Mouse (Mus musculus) neural tube, embryonic 11.5 days (tissue): ENCODE measurements around the gene Tmem176b. TPM values are rescaled to one million over a fixed set of nuclear protein-coding genes. Genes with fewer than 3 reads are reported as not detected.

Source experiments
- ATAC-seq: fragments of 200-750 bp; cut with Nextera tagmentation; 2 replicates; pipeline ENCODE4 v1.8.0; 2017; ENCODE audit warnings: moderate number of reproducible peaks, mild to moderate bottlenecking, moderate TSS enrichment, moderate library complexity; ENCODE audit not compliant: insufficient read depth, low FRiP score, low TSS enrichment
- DNase-seq: peaks from one replicate; pipeline ENCODE4 v3.0.0-alpha.2; 2015; ENCODE audit warnings: low spot score
- H3K27ac ChIP-seq: fragments of 300-500 bp; sonication (generic); 2 replicates; pipeline ENCODE4 v1.5.1; 2014; ENCODE audit warnings: low read depth, mild to moderate bottlenecking, low read length
- H3K27me3 ChIP-seq: fragments of 300-500 bp; sonication (generic); 2 replicates; pipeline ENCODE4 v1.6.1; 2014; ENCODE audit warnings: mild to moderate bottlenecking, low read length, mixed read lengths; ENCODE audit not compliant: control insufficient read depth, insufficient read depth
- H3K36me3 ChIP-seq: fragments of 300-500 bp; sonication (generic); 2 replicates; pipeline ENCODE4 v1.6.1; 2014; ENCODE audit warnings: mild to moderate bottlenecking, low read length, moderate library complexity, mixed read lengths; ENCODE audit not compliant: control insufficient read depth, insufficient read depth
- H3K4me1 ChIP-seq: fragments of 300-500 bp; sonication (generic); 2 replicates; pipeline ENCODE4 v1.6.1; 2014; ENCODE audit warnings: low read length, mixed read lengths; ENCODE audit not compliant: control insufficient read depth, insufficient read depth
- H3K4me2 ChIP-seq: fragments of 300-500 bp; sonication (generic); 2 replicates; pipeline ENCODE4 v1.6.1; 2014; ENCODE audit warnings: low read depth, mild to moderate bottlenecking, moderate library complexity
- H3K4me3 ChIP-seq: fragments of 300-500 bp; sonication (generic); 2 replicates; pipeline ENCODE4 v1.5.1; 2014; ENCODE audit warnings: low read depth, low read length
- H3K9ac ChIP-seq: fragments of 300-500 bp; sonication (generic); 2 replicates; pipeline ENCODE4 v1.6.1; 2014; ENCODE audit warnings: mild to moderate bottlenecking, low read length
- H3K9me3 ChIP-seq: fragments of 300-500 bp; sonication (generic); 2 replicates; pipeline ENCODE4 v1.6.1; 2016; ENCODE audit warnings: low read length; ENCODE audit not compliant: control insufficient read depth
- WGBS: fragments of 180-500 bp; shearing (Covaris S2); extraction: QIAGEN DNeasy Blood & Tissue Kit; methylation state at CpG from one replicate; pipeline ENCODE4 v1.1.7; 2014; 5-methylcytosine and 5-hydroxymethylcytosine counted together
- polyA plus RNA-seq: library from polyadenylated mRNA; unstranded; fragments of >200 nt; fragmentation: Nextera tagmentation; extraction: Ambion mirVana; gene quantifications from 2 replicates; pipeline ENCODE4 v1.2.1, GENCODE M21; 2014

Gene Tmem176b
- polyA plus RNA-seq, 1 experiment from 2014 or later, result 49.0 TPM

- H3K36me3 ChIP-seq, result no peaks in the 10 kb centered on the region
- no peak overlapping the region for H3K4me2 ChIP-seq
- no peaks in the 10 kb centered on the region for H3K27me3 ChIP-seq
- DNase-seq (no peak), ATAC-seq (no peak)
- H3K27ac ChIP-seq, result no peak overlapping the region
- 90% methylated on average over 5 of the region's 5 CpGs for WGBS
- H3K4me3 ChIP-seq, result no peak overlapping the region
- H3K4me1 ChIP-seq, result no peaks in the 10 kb centered on the region
- H3K9me3 ChIP-seq, result no peaks in the 10 kb centered on the region
- no peak overlapping the region for H3K9ac ChIP-seq
These were observed 5.2 kb downstream of the Tmem176b start for GRCm38 (mm10) chr6:48836146-48836545.

DNA sequence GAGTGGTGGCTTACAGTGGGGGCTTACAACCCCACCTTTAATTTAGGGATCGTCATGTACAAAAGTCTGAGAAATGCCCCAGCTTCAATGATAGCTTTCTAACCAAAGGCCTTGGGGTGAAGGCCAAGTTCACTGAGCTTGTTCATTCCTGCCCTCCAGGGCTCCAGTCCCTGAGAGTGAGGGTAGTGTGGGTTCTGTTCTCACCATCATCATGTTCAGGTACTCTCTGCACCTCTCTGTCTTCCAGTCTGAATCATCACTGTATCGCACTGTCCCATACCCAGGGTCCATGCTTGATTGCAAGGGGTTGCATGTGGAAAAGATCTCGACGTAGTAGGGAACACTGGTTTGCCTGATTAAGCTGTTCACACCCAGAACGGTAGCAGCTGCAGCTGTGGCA, 6.1 kb downstream of the Tmem176b start:
- Histone ChIP-seq H3K9me3 (no peaks in the 10 kb centered on the region), H3K4me1 (no peaks in the 10 kb centered on the region), H3K36me3 (no peaks in the 10 kb centered on the region), H3K4me3 (no peak overlapping the region), H3K27me3 (no peaks in the 10 kb centered on the region), H3K4me2 (no peak overlapping the region), H3K27ac (no peak overlapping the region), H3K9ac (no peak overlapping the region)
- 92% methylated on average over 5 of the region's 5 CpGs for WGBS
- DNase-seq (no peak), ATAC-seq (no peak)

- Histone ChIP-seq H3K27me3 (no peaks in the 10 kb centered on the region), H3K4me2 (no peak overlapping the region), H3K27ac (no peak overlapping the region), H3K4me3 (no peak overlapping the region), H3K9me3 (no peaks in the 10 kb centered on the region), H3K4me1 (no peaks in the 10 kb centered on the region), H3K9ac (no peak overlapping the region), H3K36me3 (no peaks in the 10 kb centered on the region)
- DNase-seq, result no peak
- WGBS, result 92% methylated on average over 4 of the region's 4 CpGs
- no peak for ATAC-seq
These were observed 7.8 kb downstream of the Tmem176b start for GRCm38 (mm10) chr6:48833515-48833914.

GRCm38 (mm10) chr6:48832426-48832825, 8.9 kb downstream of the Tmem176b start:
- Histone ChIP-seq H3K4me3 (no peak overlapping the region), H3K9me3 (no peaks in the 10 kb centered on the region), H3K9ac (no peak overlapping the region), H3K36me3 (no peaks in the 10 kb centered on the region), H3K27ac (no peak overlapping the region), H3K4me1 (no peaks in the 10 kb centered on the region), H3K4me2 (no peak overlapping the region), H3K27me3 (no peaks in the 10 kb centered on the region)
- WGBS, result 91% methylated on average over 1 of the region's 1 CpGs
- no peak for DNase-seq
- ATAC-seq, result no peak

- H3K9me3 ChIP-seq, result no peaks in the 10 kb centered on the region
- H3K4me1 ChIP-seq, result no peaks in the 10 kb centered on the region
- H3K27ac ChIP-seq, result no peak overlapping the region
- H3K27me3 ChIP-seq, result no peaks in the 10 kb centered on the region
- no peak overlapping the region for H3K9ac ChIP-seq
- ATAC-seq (no peak), DNase-seq (no peak)
- 85% methylated on average over 5 of the region's 5 CpGs for WGBS
- no peak overlapping the region for H3K4me3 ChIP-seq
- no peak overlapping the region for H3K4me2 ChIP-seq
- H3K36me3 ChIP-seq, result no peaks in the 10 kb centered on the region
These were observed 10.2 kb downstream of the Tmem176b start for GRCm38 (mm10) chr6:48831141-48831540.

DNA sequence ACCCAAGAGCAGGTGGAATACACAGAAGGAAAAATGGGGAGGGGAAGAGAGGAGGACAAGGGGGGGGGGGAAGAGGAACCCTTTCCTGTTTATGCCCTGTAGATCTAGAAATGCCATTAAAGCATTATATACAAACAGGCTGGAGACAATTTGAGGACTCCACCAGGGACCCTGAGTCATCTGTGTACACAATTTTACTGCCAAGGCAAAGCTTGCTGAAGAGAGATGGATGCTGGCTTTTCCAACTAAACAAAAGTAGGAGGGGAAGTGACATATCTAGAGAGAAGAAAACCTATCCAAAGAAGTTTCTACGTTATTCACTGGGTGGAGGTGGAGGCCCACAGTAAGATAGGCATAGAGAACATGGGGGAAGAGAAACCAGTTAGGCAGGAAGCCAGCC, 11.1 kb downstream of the Tmem176b start:
- ATAC-seq (no peak), DNase-seq (no peak)
- H3K36me3 ChIP-seq, result no peaks in the 10 kb centered on the region
- no peaks in the 10 kb centered on the region for H3K4me1 ChIP-seq
- no peak overlapping the region for H3K4me2 ChIP-seq
- no peak overlapping the region for H3K27ac ChIP-seq
- no peak overlapping the region for H3K4me3 ChIP-seq
- no peak overlapping the region for H3K9ac ChIP-seq
- H3K9me3 ChIP-seq, result no peaks in the 10 kb centered on the region
- 80% methylated on average over 1 of the region's 1 CpGs for WGBS
- no peaks in the 10 kb centered on the region for H3K27me3 ChIP-seq

- Histone ChIP-seq H3K4me2 (no peak overlapping the region), H3K4me1 (no peaks in the 10 kb centered on the region), H3K9ac (no peak overlapping the region), H3K9me3 (no peaks in the 10 kb centered on the region), H3K27me3 (no peaks in the 10 kb centered on the region), H3K4me3 (no peak overlapping the region), H3K36me3 (no peaks in the 10 kb centered on the region), H3K27ac (no peak overlapping the region)
- DNase-seq (no peak), ATAC-seq (no peak)
These were observed 11.6 kb downstream of the Tmem176b start for GRCm38 (mm10) chr6:48829651-48830050.

GRCm38 (mm10) chr6:48828976-48829375, 12.3 kb downstream of the Tmem176b start:
- Histone ChIP-seq H3K9me3 (no peaks in the 10 kb centered on the region), H3K27ac (no peak overlapping the region)
- WGBS, result 74% methylated on average over 1 of the region's 1 CpGs

DNA sequence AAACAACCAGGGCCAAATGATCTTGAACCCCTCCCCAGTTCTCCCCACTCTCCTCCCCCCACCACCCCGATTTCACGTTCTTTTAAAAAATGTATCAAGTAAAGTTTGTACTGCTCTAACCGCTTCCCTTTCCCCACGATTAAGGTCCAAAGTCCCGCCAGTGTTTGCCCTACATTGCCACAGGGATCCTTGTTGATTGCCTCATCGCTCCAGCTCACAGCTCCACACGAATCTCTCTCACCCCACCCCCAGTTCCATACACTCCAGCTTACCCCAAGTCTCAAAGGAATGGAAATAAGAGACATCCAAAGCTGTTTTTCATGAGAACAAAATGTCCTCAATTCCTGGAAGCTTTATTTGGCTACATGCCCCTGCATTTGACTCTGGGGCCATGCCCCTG, 16.3 kb downstream of the Tmem176b start:
- Histone ChIP-seq H3K36me3 (no peaks in the 10 kb centered on the region), H3K9me3 (no peaks in the 10 kb centered on the region), H3K4me2 (no peak overlapping the region), H3K4me1 (no peaks in the 10 kb centered on the region), H3K27ac (no peak overlapping the region), H3K27me3 (no peaks in the 10 kb centered on the region), H3K9ac (no peak overlapping the region), H3K4me3 (no peak overlapping the region)
- no peak for ATAC-seq
- 80% methylated on average over 7 of the region's 7 CpGs for WGBS
- DNase-seq, result no peak

More at GRCm38 (mm10) chr6:48828976-48829375, 12.3 kb downstream of the Tmem176b start:
- no peaks in the 10 kb centered on the region for H3K27me3 ChIP-seq
- no peak overlapping the region for H3K4me3 ChIP-seq
- H3K36me3 ChIP-seq, result no peaks in the 10 kb centered on the region
- no peaks in the 10 kb centered on the region for H3K4me1 ChIP-seq
- no peak overlapping the region for H3K9ac ChIP-seq
- no peak overlapping the region for H3K4me2 ChIP-seq
- DNase-seq, result no peak
- ATAC-seq, result no peak
